Mouse (Mus musculus): ENCODE results near the gene Casd1. TPM values are rescaled to one million over a fixed set of nuclear protein-coding genes. Genes with fewer than 3 reads are reported as not detected.

The Casd1 gene
- total and polyA plus RNA-seq, 2 experiments = 9.1 to 25.4 TPM

- H3K79me2 ChIP-seq (ENCODE audit: control insufficient read depth, insufficient read depth, low read length) = no peaks in the 10 kb centered on the region
- H3K4me3 ChIP-seq (ENCODE audit: insufficient read depth, low read depth, low read length) = no peak overlapping the region
- H3K36me3 ChIP-seq (ENCODE audit: control insufficient read depth, insufficient read depth, low read length) = peaks cover 25% of the 10 kb centered on the region
- H3K9ac ChIP-seq (ENCODE audit: low read depth, low read length) = no peak overlapping the region
- TF ChIP-seq CTCF (IDR thresholded peaks at IDR 0.05; ENCODE audit: low read depth, low read length) = no peak
- TF ChIP-seq POLR2A (IDR thresholded peaks at IDR 0.05; ENCODE audit: extremely low read depth, insufficient read depth, low read length) = no peak
- no peak overlapping the region for H3K27ac ChIP-seq (replicated peaks; ENCODE audit: insufficient read depth, low read depth, low read length)
- 84% methylated on average over 10 of the region's 10 CpGs for WGBS
- no peaks in the 10 kb centered on the region for H3K27me3 ChIP-seq (ENCODE audit: control insufficient read depth, insufficient read depth, low read length)
- DNase-seq (ENCODE audit: extremely low read depth, low read depth, low spot score) = no peak
- no peaks in the 10 kb centered on the region for H3K4me1 ChIP-seq (ENCODE audit: control insufficient read depth, insufficient read depth, low read length)
These were observed 17.3 kb downstream of the Casd1 start for GRCm38 (mm10) chr6:4617911-4618310.

- H3K27ac ChIP-seq (replicated peaks; ENCODE audit: insufficient read depth, low read depth, low read length) = no peak overlapping the region
- no peaks in the 10 kb centered on the region for H3K27me3 ChIP-seq (ENCODE audit: control insufficient read depth, insufficient read depth, low read length)
- H3K79me2 ChIP-seq (ENCODE audit: control insufficient read depth, insufficient read depth, low read length) = no peaks in the 10 kb centered on the region
- H3K4me3 ChIP-seq (ENCODE audit: insufficient read depth, low read depth, low read length) = no peak overlapping the region
- no peak overlapping the region for H3K9ac ChIP-seq (ENCODE audit: low read depth, low read length)
- no peak for DNase-seq (ENCODE audit: extremely low read depth, low read depth, low spot score)
- H3K36me3 ChIP-seq (ENCODE audit: control insufficient read depth, insufficient read depth, low read length) = peaks cover 23% of the 10 kb centered on the region
- 66% methylated on average over 3 of the region's 3 CpGs for WGBS
- no peaks in the 10 kb centered on the region for H3K4me1 ChIP-seq (ENCODE audit: control insufficient read depth, insufficient read depth, low read length)
- TF ChIP-seq POLR2A (IDR thresholded peaks at IDR 0.05; ENCODE audit: extremely low read depth, insufficient read depth, low read length) = no peak
- no peak for TF ChIP-seq CTCF (IDR thresholded peaks at IDR 0.05; ENCODE audit: low read depth, low read length)
These were observed 30.8 kb downstream of the Casd1 start for GRCm38 (mm10) chr6:4631464-4631863.

- WGBS = 97% methylated on average over 4 of the region's 4 CpGs
- TF ChIP-seq POLR2A (IDR thresholded peaks at IDR 0.05; ENCODE audit: extremely low read depth, insufficient read depth, low read length) (no peak), CTCF (IDR thresholded peaks at IDR 0.05; ENCODE audit: low read depth, low read length) (no peak)
- Histone ChIP-seq H3K79me2 (ENCODE audit: control insufficient read depth, insufficient read depth, low read length) (no peaks in the 10 kb centered on the region), H3K4me3 (ENCODE audit: insufficient read depth, low read depth, low read length) (no peak overlapping the region), H3K36me3 (ENCODE audit: control insufficient read depth, insufficient read depth, low read length) (peaks cover 34% of the 10 kb centered on the region), H3K9ac (ENCODE audit: low read depth, low read length) (no peak overlapping the region), H3K27ac (replicated peaks; ENCODE audit: insufficient read depth, low read depth, low read length) (no peak overlapping the region), H3K27me3 (ENCODE audit: control insufficient read depth, insufficient read depth, low read length) (no peaks in the 10 kb centered on the region), H3K4me1 (ENCODE audit: control insufficient read depth, insufficient read depth, low read length) (no peaks in the 10 kb centered on the region)
- DNase-seq (ENCODE audit: extremely low read depth, low read depth, low spot score) = no peak
These were observed 32.5 kb downstream of the Casd1 start for GRCm38 (mm10) chr6:4633189-4633588.

- H3K27ac ChIP-seq (replicated peaks; ENCODE audit: insufficient read depth, low read depth, low read length) = no peak overlapping the region
- no peaks in the 10 kb centered on the region for H3K27me3 ChIP-seq (ENCODE audit: control insufficient read depth, insufficient read depth, low read length)
- H3K9ac ChIP-seq (ENCODE audit: low read depth, low read length) = no peak overlapping the region
- H3K36me3 ChIP-seq (ENCODE audit: control insufficient read depth, insufficient read depth, low read length) = peaks cover 37% of the 10 kb centered on the region
- WGBS = 62% methylated on average over 1 of the region's 1 CpGs
- no peak for TF ChIP-seq CTCF (IDR thresholded peaks at IDR 0.05; ENCODE audit: low read depth, low read length)
- no peak for TF ChIP-seq POLR2A (IDR thresholded peaks at IDR 0.05; ENCODE audit: extremely low read depth, insufficient read depth, low read length)
- no peaks in the 10 kb centered on the region for H3K4me1 ChIP-seq (ENCODE audit: control insufficient read depth, insufficient read depth, low read length)
- H3K4me3 ChIP-seq (ENCODE audit: insufficient read depth, low read depth, low read length) = no peak overlapping the region
- DNase-seq (ENCODE audit: extremely low read depth, low read depth, low spot score) = no peak
- no peaks in the 10 kb centered on the region for H3K79me2 ChIP-seq (ENCODE audit: control insufficient read depth, insufficient read depth, low read length)
These were observed 34.2 kb downstream of the Casd1 start for GRCm38 (mm10) chr6:4634804-4635203.

- H3K36me3 ChIP-seq (ENCODE audit: control insufficient read depth, insufficient read depth, low read length) = peaks cover 19% of the 10 kb centered on the region
- TF ChIP-seq CTCF (IDR thresholded peaks at IDR 0.05; ENCODE audit: low read depth, low read length) (no peak), POLR2A (IDR thresholded peaks at IDR 0.05; ENCODE audit: extremely low read depth, insufficient read depth, low read length) (no peak)
- no peak overlapping the region for H3K27ac ChIP-seq (replicated peaks; ENCODE audit: insufficient read depth, low read depth, low read length)
- no peak for DNase-seq (ENCODE audit: extremely low read depth, low read depth, low spot score)
- WGBS = 83% methylated on average over 7 of the region's 7 CpGs
- no peaks in the 10 kb centered on the region for H3K4me1 ChIP-seq (ENCODE audit: control insufficient read depth, insufficient read depth, low read length)
- no peak overlapping the region for H3K4me3 ChIP-seq (ENCODE audit: insufficient read depth, low read depth, low read length)
- no peaks in the 10 kb centered on the region for H3K79me2 ChIP-seq (ENCODE audit: control insufficient read depth, insufficient read depth, low read length)
- no peak overlapping the region for H3K9ac ChIP-seq (ENCODE audit: low read depth, low read length)
- no peaks in the 10 kb centered on the region for H3K27me3 ChIP-seq (ENCODE audit: control insufficient read depth, insufficient read depth, low read length)
These were observed 41.4 kb downstream of the Casd1 start for GRCm38 (mm10) chr6:4642068-4642467.

GRCm38 (mm10) chr6:4647351-4647750, 46.7 kb downstream of the Casd1 start:
- Histone ChIP-seq H3K27me3 (ENCODE audit: control insufficient read depth, insufficient read depth, low read length) (no peaks in the 10 kb centered on the region), H3K27ac (replicated peaks; ENCODE audit: insufficient read depth, low read depth, low read length) (no peak overlapping the region), H3K79me2 (ENCODE audit: control insufficient read depth, insufficient read depth, low read length) (no peaks in the 10 kb centered on the region), H3K36me3 (ENCODE audit: control insufficient read depth, insufficient read depth, low read length) (no peaks in the 10 kb centered on the region), H3K4me1 (ENCODE audit: control insufficient read depth, insufficient read depth, low read length) (no peaks in the 10 kb centered on the region), H3K9ac (ENCODE audit: low read depth, low read length) (no peak overlapping the region), H3K4me3 (ENCODE audit: insufficient read depth, low read depth, low read length) (no peak overlapping the region)
- TF ChIP-seq CTCF (IDR thresholded peaks at IDR 0.05; ENCODE audit: low read depth, low read length) = no peak
- no peak for TF ChIP-seq POLR2A (IDR thresholded peaks at IDR 0.05; ENCODE audit: extremely low read depth, insufficient read depth, low read length)
- WGBS = 46% methylated on average over 3 of the region's 3 CpGs
- no peak for DNase-seq (ENCODE audit: extremely low read depth, low read depth, low spot score)
